Mouse (Mus musculus) CD4-positive naive resting alpha-beta T cell, adult 76 days (primary cell): ENCODE results near the gene Dnah3. TPM values are rescaled to one million over a fixed set of nuclear protein-coding genes. Genes with fewer than 3 reads are reported as not detected.

Experiments
- total RNA-seq: library from RNA; stranded (reverse); gene quantifications from one replicate; pipeline ENCODE4 v1.2.4, GENCODE M21; 2023

Gene Dnah3
- total RNA-seq: not detected

DNA sequence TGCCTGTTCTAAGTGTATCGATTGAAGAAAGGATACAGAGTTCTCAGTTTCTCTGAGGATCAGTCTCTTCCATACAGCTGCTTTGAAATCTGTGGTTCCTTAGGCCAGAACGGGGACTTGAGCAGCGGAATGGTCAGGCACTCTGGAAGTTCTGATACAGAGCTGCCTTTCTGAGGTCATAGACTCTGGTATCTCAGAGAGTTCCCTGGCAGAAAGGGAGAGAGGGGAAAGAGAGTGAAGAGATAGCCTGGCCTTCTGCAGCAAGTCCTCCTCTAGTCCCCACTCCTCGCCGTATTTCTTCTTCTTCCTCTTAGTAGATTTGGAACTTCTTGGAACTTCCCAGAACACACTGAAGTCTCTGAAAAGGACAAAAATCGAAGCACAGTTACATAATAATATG lies at the start of gene Dnah3:
Dnah3 (minus strand) TSS at position 101 of the 400 bp plus-strand sequence.

GRCm38 (mm10) chr7:120102164-120102972 lies 7.3 kb upstream of the Dnah3 start, which contains the start of gene Tmem159:
Tmem159 (plus strand) TSS chr7:120102353.

DNA sequence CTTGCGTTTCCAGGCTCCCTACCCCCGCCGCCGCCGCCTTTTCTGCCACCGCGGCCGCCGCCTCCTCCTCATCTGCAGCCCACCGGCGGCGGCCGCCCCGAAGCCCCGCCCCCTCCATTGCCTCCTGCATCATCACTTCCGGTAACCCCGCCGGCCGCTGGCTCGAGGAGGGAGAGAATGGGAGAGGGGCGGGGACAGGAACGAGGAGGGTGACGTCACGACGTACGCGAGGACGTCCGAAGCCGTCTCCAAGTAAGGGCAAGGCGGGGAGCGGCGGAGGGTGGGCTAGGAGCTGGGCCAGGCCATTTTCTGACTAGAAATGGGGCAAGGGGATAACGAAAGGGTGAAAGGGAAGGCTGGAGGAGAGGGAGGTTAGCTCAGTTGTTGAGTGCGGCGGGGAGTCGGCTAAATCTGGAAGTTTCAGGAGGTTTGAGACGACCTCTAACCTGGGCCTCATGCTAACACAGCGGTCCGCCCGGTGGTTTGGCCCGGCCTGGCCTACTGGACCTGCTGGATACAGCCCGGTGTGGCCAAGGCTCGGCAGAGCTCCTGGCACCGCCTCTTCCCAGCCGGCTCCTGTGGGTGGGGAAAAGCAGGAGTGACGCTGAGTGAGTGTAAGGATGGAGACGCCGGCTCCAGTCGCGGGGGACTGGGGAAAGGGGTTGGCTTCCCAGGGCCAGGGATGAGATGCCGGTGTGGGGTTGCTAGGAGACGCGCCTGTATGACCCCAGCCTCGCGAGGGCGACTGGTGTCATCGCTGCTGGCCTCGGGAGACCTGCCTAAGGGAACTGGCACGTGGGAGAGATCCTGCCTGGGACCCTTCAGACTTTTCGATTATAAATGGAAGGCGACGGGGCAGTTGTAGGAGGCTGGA lies 199.2 kb downstream of the Dnah3 start, which contains the start of the genes Lyrm1 and Dcun1d3:
Lyrm1 (plus strand) TSS at position 223 of the 874 bp plus-strand sequence.
Dcun1d3 (minus strand) TSS at position 660 of the 874 bp plus-strand sequence.

Other genes starting within 250 kb of the Dnah3 start
- 6.3 TPM for gene Lyrm1, start 199.4 kb downstream of the Dnah3 start, total RNA-seq
- 21.3 TPM for gene Dcun1d3, start 199.0 kb downstream of the Dnah3 start, total RNA-seq
- gene Tmem159, start 7.1 kb upstream of the Dnah3 start, total RNA-seq: not detected
- gene Zp2, start 50.0 kb upstream of the Dnah3 start, total RNA-seq: not detected
- not detected for gene Anks4b, start 78.6 kb upstream of the Dnah3 start, total RNA-seq
- not detected for gene Crym, start 106.8 kb upstream of the Dnah3 start, total RNA-seq
- not detected for gene Abca14, start 108.7 kb upstream of the Dnah3 start, total RNA-seq
- gene Abca15, start 233.4 kb upstream of the Dnah3 start, total RNA-seq: not detected